Mouse (Mus musculus) stomach, embryonic 14.5 days (tissue): ENCODE results near the gene Snx14. TPM values are rescaled to one million over a fixed set of nuclear protein-coding genes. Genes with fewer than 3 reads are reported as not detected.
"Not testable (repeated sequence)": the region's sequence is repeated elsewhere in the genome, so short reads cannot be mapped to it uniquely, and the experiment has no call there.

Source experiments
- ATAC-seq: fragments of 200-750 bp; cut with Nextera tagmentation; 2 replicates; pipeline ENCODE4 v1.8.0; 2017; ENCODE audit warnings: low read depth, moderate TSS enrichment; ENCODE audit not compliant: insufficient number of reproducible peaks, insufficient read depth, low FRiP score
- H3K27ac ChIP-seq: fragments of 300-500 bp; sonication (generic); 2 replicates; pipeline ENCODE4 v1.5.1; 2014; ENCODE audit warnings: mild to moderate bottlenecking, low read length, moderate library complexity, mixed read lengths
- H3K27me3 ChIP-seq: fragments of 300-500 bp; sonication (generic); 2 replicates; pipeline ENCODE4 v1.6.1; 2014; ENCODE audit warnings: low read length, control low read depth, mixed read lengths; ENCODE audit not compliant: control insufficient read depth, insufficient read depth
- H3K36me3 ChIP-seq: fragments of 300-500 bp; sonication (generic); 2 replicates; pipeline ENCODE4 v1.6.1; 2014; ENCODE audit warnings: mild to moderate bottlenecking, control low read depth, low read length, moderate library complexity, mixed read lengths; ENCODE audit not compliant: control insufficient read depth, insufficient read depth
- H3K4me1 ChIP-seq: fragments of 300-500 bp; sonication (generic); 2 replicates; pipeline ENCODE4 v1.6.1; 2014; ENCODE audit warnings: low read length, control low read depth, mixed read lengths; ENCODE audit not compliant: control insufficient read depth, insufficient read depth
- H3K4me2 ChIP-seq: fragments of 300-500 bp; sonication (generic); replicated peaks from 2 replicates; pipeline ENCODE4 v1.6.1; 2014; ENCODE audit warnings: low read depth, low read length, control low read depth
- H3K4me3 ChIP-seq: fragments of 300-500 bp; sonication (generic); 2 replicates; pipeline ENCODE4 v1.5.1; 2014; ENCODE audit warnings: low read depth, low read length, control low read depth
- H3K9ac ChIP-seq: fragments of 300-500 bp; sonication (generic); replicated peaks from 2 replicates; pipeline ENCODE4 v1.6.1; 2014; ENCODE audit warnings: low read depth, mild to moderate bottlenecking, control low read depth, low read length, moderate library complexity, mixed read lengths
- H3K9me3 ChIP-seq: fragments of 300-500 bp; sonication (generic); 2 replicates; pipeline ENCODE4 v1.6.1; 2016; ENCODE audit warnings: low read depth, low read length, control low read depth; ENCODE audit not compliant: control insufficient read depth
- WGBS: fragments of 180-500 bp; shearing (Covaris S2); extraction: QIAGEN DNeasy Blood & Tissue Kit; methylation state at CpG from one replicate; pipeline ENCODE4 v1.1.7; 2014; 5-methylcytosine and 5-hydroxymethylcytosine counted together
- polyA plus RNA-seq: library from polyadenylated mRNA; unstranded; fragments of >200 nt; fragmentation: Nextera tagmentation; extraction: Ambion mirVana; gene quantifications from 2 replicates; pipeline ENCODE4 v1.2.1, GENCODE M21; 2014

The Snx14 gene
- polyA plus RNA-seq, 1 experiment from 2014 or later, result 26.1 TPM

DNA sequence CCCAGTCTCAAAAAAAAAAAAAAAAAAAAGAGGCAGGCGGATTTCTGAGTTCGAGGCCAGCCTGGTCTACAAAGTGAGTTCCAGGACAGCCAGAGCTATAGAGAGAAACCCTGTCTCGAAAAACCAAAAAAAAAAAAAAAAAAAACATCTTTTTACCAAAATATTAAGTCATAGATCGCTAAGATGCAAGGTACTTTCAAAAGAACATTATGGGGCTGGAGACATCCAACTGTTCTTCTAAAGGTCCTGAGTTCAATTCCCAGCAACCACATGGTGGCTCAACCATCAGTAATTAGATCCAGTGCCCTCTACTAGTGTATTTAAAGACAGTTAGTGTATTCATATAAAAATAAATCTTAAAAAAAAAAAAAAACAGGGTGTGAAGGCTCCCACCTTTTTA is 22.3 kb upstream of the Snx14 start:
- not testable (repeated sequence) for H3K4me1 ChIP-seq, H3K9me3 ChIP-seq, H3K4me3 ChIP-seq, ATAC-seq, H3K27ac ChIP-seq, H3K9ac ChIP-seq, H3K27me3 ChIP-seq, H3K4me2 ChIP-seq
- WGBS, result 98% methylated on average over 3 of the region's 4 CpGs
- peaks cover 46% of the 10 kb centered on the region for H3K36me3 ChIP-seq

DNA sequence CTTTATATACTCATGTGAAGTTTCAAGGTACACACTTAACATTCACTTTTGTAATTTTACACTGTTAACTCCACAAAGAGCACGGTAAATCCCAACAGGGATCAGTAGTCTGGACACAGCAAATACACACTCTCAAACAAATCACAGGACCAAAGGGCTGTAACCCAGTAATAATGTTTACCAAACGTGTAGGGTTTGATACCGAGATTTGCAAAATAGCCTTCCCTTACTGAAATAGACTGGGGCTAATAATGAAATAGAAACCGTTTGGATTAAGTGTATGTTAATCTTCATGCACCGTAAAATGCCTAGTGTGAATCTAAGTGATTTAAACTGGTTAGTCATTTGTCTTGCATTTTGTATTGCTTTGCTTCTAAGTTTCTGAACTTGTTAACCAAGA is 1.2 kb upstream of the Snx14 start:
- H3K27ac ChIP-seq, result no peak overlapping the region
- WGBS, result 18% methylated on average over 5 of the region's 5 CpGs
- H3K27me3 ChIP-seq, result no peaks in the 10 kb centered on the region
- H3K4me1 ChIP-seq, result 0 out of 2 replicates have a peak, but pooled peaks cover 7% of the 10 kb centered on the region
- peak overlapping the region; percentile 62; the same call in 1 of the 2 replicates for H3K4me3 ChIP-seq
- H3K36me3 ChIP-seq, result no peaks in the 10 kb centered on the region
- ATAC-seq, result no peak
- no peaks in the 10 kb centered on the region for H3K9me3 ChIP-seq
- H3K4me2 ChIP-seq, result peak overlapping the region; percentile 82
- no peak overlapping the region for H3K9ac ChIP-seq

DNA sequence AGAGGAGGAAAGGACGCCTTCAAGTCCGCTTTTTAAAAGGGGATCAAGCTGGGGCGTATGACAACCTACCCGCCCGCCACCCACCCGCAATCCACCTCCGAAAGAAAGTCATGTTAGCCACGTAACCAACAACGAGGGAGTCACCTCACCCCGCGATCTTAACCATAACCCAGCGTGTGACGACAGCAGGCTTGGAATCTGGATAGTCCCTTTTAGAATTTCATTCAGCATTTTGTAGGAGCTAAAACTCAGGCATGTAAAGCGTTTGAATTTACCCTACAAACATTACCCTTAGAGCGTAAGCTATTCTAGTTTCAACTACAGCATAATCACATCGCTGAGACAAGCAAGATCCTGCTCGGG is 461 bp upstream of the Snx14 start:
- no peaks in the 10 kb centered on the region for H3K27me3 ChIP-seq
- no peaks in the 10 kb centered on the region for H3K36me3 ChIP-seq
- peak overlapping the region; percentile 36 for H3K9ac ChIP-seq
- H3K4me2 ChIP-seq, result peak overlapping the region; percentile 82
- ATAC-seq, result peak; percentile 24; the same call in 1 of the 2 replicates
- H3K4me3 ChIP-seq, result peak overlapping the region; percentile 62
- H3K4me1 ChIP-seq, result 0 out of 2 replicates have a peak, but pooled peaks cover 7% of the 10 kb centered on the region
- under 1% methylated on average over 17 of the region's 17 CpGs for WGBS
- no peaks in the 10 kb centered on the region for H3K9me3 ChIP-seq
- H3K27ac ChIP-seq, result peak overlapping the region; percentile 86

DNA sequence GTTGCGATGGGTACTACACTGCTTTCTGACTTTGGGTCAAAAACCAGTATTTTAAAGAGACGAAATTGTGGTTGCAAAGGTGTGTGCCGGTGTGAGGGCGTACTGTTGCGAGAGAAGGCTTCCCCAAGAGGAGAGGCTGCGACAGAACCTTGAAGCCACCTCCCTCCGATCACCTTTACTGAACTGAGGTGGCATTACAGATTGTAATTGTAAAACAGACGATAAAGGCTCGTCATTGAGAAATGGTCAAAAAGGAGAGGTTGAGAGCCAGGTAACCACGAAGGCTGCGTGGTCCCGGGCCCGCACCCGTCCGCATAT is 562 bp downstream of the Snx14 start:
- ATAC-seq, result peak; percentile 5; the same call in 1 of the 2 replicates
- H3K4me3 ChIP-seq, result peak overlapping the region; percentile 62
- H3K4me1 ChIP-seq, result 0 out of 2 replicates have a peak, but pooled peaks cover 7% of the 10 kb centered on the region
- no peaks in the 10 kb centered on the region for H3K36me3 ChIP-seq
- no peaks in the 10 kb centered on the region for H3K27me3 ChIP-seq
- H3K27ac ChIP-seq, result peak overlapping the region; percentile 86
- H3K4me2 ChIP-seq, result peak overlapping the region; percentile 82
- no peaks in the 10 kb centered on the region for H3K9me3 ChIP-seq
- 1% methylated on average over 15 of the region's 15 CpGs for WGBS
- H3K9ac ChIP-seq, result peak overlapping the region; percentile 62

DNA sequence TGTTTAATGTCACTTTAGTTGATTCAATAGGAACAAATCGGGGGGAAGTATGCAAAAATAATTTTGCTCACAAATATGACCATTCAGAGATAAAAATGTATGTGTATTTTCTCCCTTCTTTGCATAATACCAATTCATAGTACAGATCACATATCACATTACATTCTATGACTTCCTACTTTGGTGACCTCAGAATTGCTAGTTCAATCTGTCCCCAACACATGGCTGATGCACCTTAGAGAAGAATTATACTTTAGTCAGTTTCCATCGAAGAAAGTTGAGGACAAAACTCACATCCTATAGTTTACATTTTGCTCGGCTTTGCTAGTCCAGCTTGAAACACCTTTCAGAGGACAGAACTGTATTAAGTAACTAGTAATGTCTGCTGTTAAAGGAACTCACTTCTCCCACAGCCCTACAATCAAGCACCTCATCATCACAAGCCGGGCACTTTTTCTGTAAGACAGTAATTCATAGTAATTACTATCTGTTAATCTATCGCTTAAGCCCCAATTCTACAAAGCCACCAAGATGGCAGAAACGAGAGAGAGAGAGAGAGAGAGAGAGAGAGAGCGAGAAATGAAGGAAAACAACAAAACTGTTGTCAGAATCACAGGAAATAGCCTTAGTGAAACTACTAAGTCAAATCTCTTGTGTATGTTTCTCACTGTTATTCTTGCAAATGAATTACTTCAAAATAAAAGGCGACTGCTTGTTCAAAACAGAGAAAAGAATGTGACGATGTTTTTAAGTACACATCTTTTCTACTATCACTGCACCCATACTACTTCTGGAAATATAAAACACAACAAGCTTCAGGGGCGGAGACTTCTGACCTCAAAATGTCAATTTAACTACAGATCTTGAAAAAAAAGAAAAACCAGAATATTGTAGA is 1.2 kb downstream of the Snx14 start:
- peak overlapping the region; percentile 82 for H3K4me2 ChIP-seq
- WGBS, result 50% methylated on average over 10 of the region's 10 CpGs
- H3K27ac ChIP-seq, result no peak overlapping the region
- H3K9me3 ChIP-seq, result no peaks in the 10 kb centered on the region
- no peaks in the 10 kb centered on the region for H3K27me3 ChIP-seq
- peak overlapping the region; percentile 62 for H3K4me3 ChIP-seq
- no peaks in the 10 kb centered on the region for H3K36me3 ChIP-seq
- H3K4me1 ChIP-seq, result 0 out of 2 replicates have a peak, but pooled peaks cover 7% of the 10 kb centered on the region
- no peak for ATAC-seq
- 0 out of 2 replicates have a peak overlapping the region, but pooled peaks have one; percentile 62 for H3K9ac ChIP-seq

DNA sequence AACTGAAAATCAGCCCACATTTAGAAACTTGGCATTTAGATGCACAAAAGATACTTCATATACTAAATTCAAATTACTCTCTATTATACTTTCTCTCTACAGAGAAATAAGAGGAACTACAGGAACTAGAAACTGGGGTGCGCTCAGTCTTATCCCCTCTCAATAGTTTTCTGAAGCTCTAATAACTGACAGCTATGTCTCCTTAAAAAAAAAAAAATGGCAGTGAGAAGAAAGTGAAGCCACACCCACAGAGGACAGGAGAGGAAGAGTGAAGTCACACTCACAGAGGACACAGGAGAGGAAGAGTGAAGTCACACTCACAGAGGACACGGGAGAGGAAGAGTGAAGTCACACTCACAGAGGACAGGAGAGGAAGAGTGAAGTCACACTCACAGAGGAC is 14.4 kb downstream of the Snx14 start:
- ATAC-seq, result no peak
- H3K36me3 ChIP-seq, result no peaks in the 10 kb centered on the region; the same call in 1 of the 2 replicates
- H3K27me3 ChIP-seq, result no peaks in the 10 kb centered on the region
- no peak overlapping the region for H3K27ac ChIP-seq
- 79% methylated on average over 2 of the region's 2 CpGs for WGBS
- H3K9ac ChIP-seq, result no peak overlapping the region
- no peak overlapping the region for H3K4me3 ChIP-seq
- H3K9me3 ChIP-seq, result peaks cover 3% of the 10 kb centered on the region; the same call in 1 of the 2 replicates
- H3K4me1 ChIP-seq, result no peaks in the 10 kb centered on the region
- H3K4me2 ChIP-seq, result no peak overlapping the region

DNA sequence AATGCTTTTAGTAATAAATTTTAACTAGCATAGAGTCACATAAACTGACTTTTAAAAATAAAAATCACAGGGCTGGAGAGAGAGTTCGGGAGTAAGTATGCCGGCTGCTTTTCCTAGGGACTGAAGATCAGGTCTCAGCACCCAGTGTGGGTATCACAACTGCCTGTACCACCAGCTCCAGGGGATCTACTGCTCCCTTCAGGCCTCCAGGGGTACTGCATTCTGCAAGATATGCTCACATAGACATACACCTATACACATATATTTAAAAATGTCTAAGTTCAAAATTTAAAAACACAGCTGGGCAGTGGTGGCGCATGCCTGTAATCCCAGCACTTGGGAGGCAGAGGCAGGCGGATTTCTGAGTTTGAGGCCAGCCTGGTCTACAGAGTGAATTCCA is 16.3 kb downstream of the Snx14 start:
- no peaks in the 10 kb centered on the region; the same call in 1 of the 2 replicates for H3K36me3 ChIP-seq
- 96% methylated on average over 4 of the region's 4 CpGs for WGBS
- no peaks in the 10 kb centered on the region for H3K9me3 ChIP-seq
- H3K27me3 ChIP-seq, result no peaks in the 10 kb centered on the region
- no peak overlapping the region for H3K27ac ChIP-seq
- ATAC-seq, result no peak
- no peak overlapping the region for H3K4me3 ChIP-seq
- H3K4me1 ChIP-seq, result no peaks in the 10 kb centered on the region
- H3K4me2 ChIP-seq, result no peak overlapping the region
- no peak overlapping the region for H3K9ac ChIP-seq

DNA sequence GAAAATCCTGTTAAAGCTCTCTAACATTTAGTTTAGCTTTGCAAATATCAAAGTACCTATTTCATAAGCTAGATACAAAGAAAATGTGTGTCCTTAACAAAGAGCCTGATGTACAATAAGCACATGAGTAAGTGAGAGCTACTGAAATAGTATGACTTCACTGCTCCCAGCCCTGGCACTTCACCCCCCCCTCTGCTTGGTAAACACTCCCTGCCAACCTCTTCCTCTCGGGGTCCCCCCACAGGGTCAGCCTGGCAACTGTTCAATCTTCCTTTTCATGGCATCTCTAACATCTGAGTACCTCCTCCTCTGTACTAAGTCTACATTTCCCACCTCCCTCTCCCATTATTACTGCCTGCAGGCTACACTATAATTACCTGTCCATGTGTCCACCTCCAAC is 22.0 kb downstream of the Snx14 start:
- 59% methylated on average over 1 of the region's 1 CpGs for WGBS
- Histone ChIP-seq H3K36me3 (no peaks in the 10 kb centered on the region; the same call in 1 of the 2 replicates), H3K4me2 (no peak overlapping the region), H3K9ac (no peak overlapping the region), H3K27me3 (no peaks in the 10 kb centered on the region), H3K4me1 (no peaks in the 10 kb centered on the region), H3K4me3 (no peak overlapping the region), H3K9me3 (no peaks in the 10 kb centered on the region), H3K27ac (no peak overlapping the region)
- ATAC-seq, result no peak
